Mouse (Mus musculus): ENCODE data around the gene Cnot11. TPM values are rescaled to one million over a fixed set of nuclear protein-coding genes. Genes with fewer than 3 reads are reported as not detected.
"Not testable (repeated sequence)": the region's sequence is repeated elsewhere in the genome, so short reads cannot be mapped to it uniquely, and the experiment has no call there.

Gene Cnot11
- polyA plus RNA-seq, 1 experiment, result 18.8 TPM

- Histone ChIP-seq H3K4me3 (ENCODE audit: low read depth, low read length) (peak within 1 kb of the TSS; percentile 88), H3K27ac (ENCODE audit: insufficient read depth, low read depth, low read length) (peak within 1 kb of the TSS; percentile 62), H3K36me3 (ENCODE audit: control insufficient read depth, insufficient read depth, low read length) (0 out of 2 replicates have a peak, but pooled peaks cover 2% of the 10 kb centered on the region), H3K27me3 (ENCODE audit: control insufficient read depth, insufficient read depth, low read length) (no peaks in the 10 kb centered on the region), H3K4me1 (ENCODE audit: control insufficient read depth, insufficient read depth, insufficient read length, low read length) (peaks cover 5% of the 10 kb centered on the region; the same call in 1 of the 2 replicates)
- TF ChIP-seq POLR2A (IDR thresholded peaks at IDR 0.05; ENCODE audit: low read depth, low read length), result peak; percentile 92
- no peak for TF ChIP-seq CTCF (IDR thresholded peaks at IDR 0.05; ENCODE audit: extremely low read depth, insufficient read length, insufficient replicate concordance, low read depth, low read length)
- WGBS, result under 1% methylated on average over 49 of the region's 49 CpGs
Observed at GRCm38 (mm10) chr1:39577253-39577705, 42.5 kb downstream of the Cnot11 start, which contains the start of gene Rnf149. Gene Rnf149, minus strand, starts transcription at chr1:39577405.

- Histone ChIP-seq H3K27me3 (ENCODE audit: control insufficient read depth, insufficient read depth, low read length) (no peaks in the 10 kb centered on the region), H3K4me1 (ENCODE audit: control insufficient read depth, insufficient read depth, insufficient read length, low read length) (peaks cover 3% of the 10 kb centered on the region; the same call in 1 of the 2 replicates), H3K4me3 (ENCODE audit: low read depth, low read length) (no peak overlapping the region), H3K27ac (ENCODE audit: insufficient read depth, low read depth, low read length) (peak overlapping the region; percentile 42; the same call in 1 of the 2 replicates), H3K36me3 (ENCODE audit: control insufficient read depth, insufficient read depth, low read length) (no peaks in the 10 kb centered on the region)
- TF ChIP-seq POLR2A (IDR thresholded peaks at IDR 0.05; ENCODE audit: low read depth, low read length), result no peak
- TF ChIP-seq CTCF (IDR thresholded peaks at IDR 0.05; ENCODE audit: extremely low read depth, insufficient read length, insufficient replicate concordance, low read depth, low read length), result no peak
- WGBS, result 63% methylated on average over 5 of the region's 5 CpGs
Observed at GRCm38 (mm10) chr1:39578446-39578845, 43.7 kb downstream of the Cnot11 start.

GRCm38 (mm10) chr1:39579139-39579538 is 44.3 kb downstream of the Cnot11 start:
- H3K4me1 ChIP-seq (ENCODE audit: control insufficient read depth, insufficient read depth, insufficient read length, low read length), result peaks cover 3% of the 10 kb centered on the region; the same call in 1 of the 2 replicates
- no peaks in the 10 kb centered on the region for H3K27me3 ChIP-seq (ENCODE audit: control insufficient read depth, insufficient read depth, low read length)
- TF ChIP-seq CTCF (IDR thresholded peaks at IDR 0.05; ENCODE audit: extremely low read depth, insufficient read length, insufficient replicate concordance, low read depth, low read length) (no peak), POLR2A (IDR thresholded peaks at IDR 0.05; ENCODE audit: low read depth, low read length) (no peak)
- H3K36me3 ChIP-seq (ENCODE audit: control insufficient read depth, insufficient read depth, low read length), result no peaks in the 10 kb centered on the region
- H3K27ac ChIP-seq (ENCODE audit: insufficient read depth, low read depth, low read length), result peak overlapping the region; percentile 37; the same call in 1 of the 2 replicates
- WGBS, result 74% methylated on average over 6 of the region's 6 CpGs
- no peak overlapping the region for H3K4me3 ChIP-seq (ENCODE audit: low read depth, low read length)

- Histone ChIP-seq H3K27ac (ENCODE audit: insufficient read depth, low read depth, low read length) (no peak overlapping the region), H3K27me3 (ENCODE audit: control insufficient read depth, insufficient read depth, low read length) (no peaks in the 10 kb centered on the region), H3K4me3 (ENCODE audit: low read depth, low read length) (no peak overlapping the region), H3K36me3 (ENCODE audit: control insufficient read depth, insufficient read depth, low read length) (no peaks in the 10 kb centered on the region), H3K4me1 (ENCODE audit: control insufficient read depth, insufficient read depth, insufficient read length, low read length) (no peaks in the 10 kb centered on the region)
- WGBS, result 57% methylated on average over 2 of the region's 3 CpGs
- TF ChIP-seq CTCF (IDR thresholded peaks at IDR 0.05; ENCODE audit: extremely low read depth, insufficient read length, insufficient replicate concordance, low read depth, low read length) (no peak), POLR2A (IDR thresholded peaks at IDR 0.05; ENCODE audit: low read depth, low read length) (no peak)
Observed at GRCm38 (mm10) chr1:39581215-39581614, 46.4 kb downstream of the Cnot11 start.

- H3K27me3 ChIP-seq (ENCODE audit: control insufficient read depth, insufficient read depth, low read length), result no peaks in the 10 kb centered on the region
- H3K4me3 ChIP-seq (ENCODE audit: low read depth, low read length), result no peak overlapping the region
- no peak overlapping the region for H3K27ac ChIP-seq (ENCODE audit: insufficient read depth, low read depth, low read length)
- no peaks in the 10 kb centered on the region for H3K36me3 ChIP-seq (ENCODE audit: control insufficient read depth, insufficient read depth, low read length)
- WGBS, result 92% methylated on average over 9 of the region's 9 CpGs
- H3K4me1 ChIP-seq (ENCODE audit: control insufficient read depth, insufficient read depth, insufficient read length, low read length), result no peaks in the 10 kb centered on the region
- TF ChIP-seq POLR2A (IDR thresholded peaks at IDR 0.05; ENCODE audit: low read depth, low read length) (no peak), CTCF (IDR thresholded peaks at IDR 0.05; ENCODE audit: extremely low read depth, insufficient read length, insufficient replicate concordance, low read depth, low read length) (no peak)
Observed at GRCm38 (mm10) chr1:39583173-39583572, 48.4 kb downstream of the Cnot11 start.

GRCm38 (mm10) chr1:39585416-39585815 is 50.6 kb downstream of the Cnot11 start:
- TF ChIP-seq POLR2A (IDR thresholded peaks at IDR 0.05; ENCODE audit: low read depth, low read length) (no peak), CTCF (IDR thresholded peaks at IDR 0.05; ENCODE audit: extremely low read depth, insufficient read length, insufficient replicate concordance, low read depth, low read length) (no peak)
- Histone ChIP-seq H3K36me3 (ENCODE audit: control insufficient read depth, insufficient read depth, low read length) (no peaks in the 10 kb centered on the region), H3K27me3 (ENCODE audit: control insufficient read depth, insufficient read depth, low read length) (no peaks in the 10 kb centered on the region), H3K4me1 (ENCODE audit: control insufficient read depth, insufficient read depth, insufficient read length, low read length) (no peaks in the 10 kb centered on the region), H3K4me3 (ENCODE audit: low read depth, low read length) (no peak overlapping the region), H3K27ac (ENCODE audit: insufficient read depth, low read depth, low read length) (no peak overlapping the region)
- WGBS, result 70% methylated on average over 9 of the region's 9 CpGs

GRCm38 (mm10) chr1:39590193-39590592 is 55.4 kb downstream of the Cnot11 start:
- Histone ChIP-seq H3K27ac (ENCODE audit: insufficient read depth, low read depth, low read length) (no peak overlapping the region), H3K36me3 (ENCODE audit: control insufficient read depth, insufficient read depth, low read length) (no peaks in the 10 kb centered on the region), H3K4me3 (ENCODE audit: low read depth, low read length) (no peak overlapping the region), H3K27me3 (ENCODE audit: control insufficient read depth, insufficient read depth, low read length) (no peaks in the 10 kb centered on the region), H3K4me1 (ENCODE audit: control insufficient read depth, insufficient read depth, insufficient read length, low read length) (peaks cover 4% of the 10 kb centered on the region; the same call in 1 of the 2 replicates)
- WGBS, result 64% methylated on average over 5 of the region's 5 CpGs
- TF ChIP-seq POLR2A (IDR thresholded peaks at IDR 0.05; ENCODE audit: low read depth, low read length) (no peak), CTCF (IDR thresholded peaks at IDR 0.05; ENCODE audit: extremely low read depth, insufficient read length, insufficient replicate concordance, low read depth, low read length) (no peak)

GRCm38 (mm10) chr1:39591557-39591956 is 56.8 kb downstream of the Cnot11 start:
- not testable (repeated sequence) for H3K36me3 ChIP-seq (ENCODE audit: control insufficient read depth, insufficient read depth, low read length); H3K27me3 ChIP-seq (ENCODE audit: control insufficient read depth, insufficient read depth, low read length); H3K27ac ChIP-seq (ENCODE audit: insufficient read depth, low read depth, low read length); H3K4me3 ChIP-seq (ENCODE audit: low read depth, low read length); H3K4me1 ChIP-seq (ENCODE audit: control insufficient read depth, insufficient read depth, insufficient read length, low read length)
- 16% methylated on average over 1 of the region's 1 CpGs for WGBS
